Mouse (Mus musculus): Measurements from ENCODE around the gene Syce2.
"Not testable (repeated sequence)": the region's sequence is repeated elsewhere in the genome, so short reads cannot be mapped to it uniquely, and the experiment has no call there.

Gene Syce2

GRCm38 (mm10) chr8:84871376-84872308 lies at the start of gene Syce2:
Gene Syce2 (plus strand): TSS chr8:84872111.
- DNase-seq (ENCODE audit: extremely low spot score, low spot score), result peak; percentile 79

GRCm38 (mm10) chr8:84822723-84823122 lies 49.2 kb upstream of the Syce2 start, which contains the start of gene Dand5:
Gene Dand5 (minus strand): TSS chr8:84822823.
- DNase-seq (ENCODE audit: extremely low spot score, low spot score), result no peak

GRCm38 (mm10) chr8:84823653-84824052 lies 48.3 kb upstream of the Syce2 start:
- DNase-seq (ENCODE audit: extremely low spot score, low spot score), result peak; percentile 73

- no peak for DNase-seq (ENCODE audit: extremely low spot score, low spot score)
Measured at GRCm38 (mm10) chr8:84825636-84826035, 46.3 kb upstream of the Syce2 start.

GRCm38 (mm10) chr8:84826518-84826917 lies 45.4 kb upstream of the Syce2 start:
- DNase-seq (ENCODE audit: extremely low spot score, low spot score), result not testable (repeated sequence)

- DNase-seq (ENCODE audit: extremely low spot score, low spot score), result no peak
Measured at GRCm38 (mm10) chr8:84831490-84831889, 40.4 kb upstream of the Syce2 start, which contains the start of gene Gadd45gip1. Gene Gadd45gip1 (plus strand): TSS chr8:84831522.

GRCm38 (mm10) chr8:84832034-84832717 lies 39.7 kb upstream of the Syce2 start:
- DNase-seq (ENCODE audit: extremely low spot score, low spot score), result peak; percentile 90

GRCm38 (mm10) chr8:84832759-84833742 lies 38.9 kb upstream of the Syce2 start:
- DNase-seq (ENCODE audit: extremely low spot score, low spot score), result no peak

GRCm38 (mm10) chr8:84834002-84834865 lies 37.7 kb upstream of the Syce2 start:
- DNase-seq (ENCODE audit: extremely low spot score, low spot score), result no peak

GRCm38 (mm10) chr8:84834866-84835855 lies 36.8 kb upstream of the Syce2 start:
- no peak for DNase-seq (ENCODE audit: extremely low spot score, low spot score)

- DNase-seq (ENCODE audit: extremely low spot score, low spot score), result peak; percentile 61
Measured at GRCm38 (mm10) chr8:84837149-84837911, 34.6 kb upstream of the Syce2 start.

- DNase-seq (ENCODE audit: extremely low spot score, low spot score), result no peak
Measured at GRCm38 (mm10) chr8:84837912-84838470, 33.9 kb upstream of the Syce2 start.

GRCm38 (mm10) chr8:84838513-84838912 lies 33.4 kb upstream of the Syce2 start:
- DNase-seq (ENCODE audit: extremely low spot score, low spot score), result no peak

GRCm38 (mm10) chr8:84839411-84839810 lies 32.5 kb upstream of the Syce2 start:
- no peak for DNase-seq (ENCODE audit: extremely low spot score, low spot score)

- no peak for DNase-seq (ENCODE audit: extremely low spot score, low spot score)
Measured at GRCm38 (mm10) chr8:84839875-84840247, 32.0 kb upstream of the Syce2 start.

- DNase-seq (ENCODE audit: extremely low spot score, low spot score), result peak; percentile 92
Measured at GRCm38 (mm10) chr8:84840248-84840999, 31.5 kb upstream of the Syce2 start, which contains the start of gene Rad23a. Gene Rad23a (minus strand): TSS chr8:84840665.

GRCm38 (mm10) chr8:84841514-84841913 lies 30.4 kb upstream of the Syce2 start:
- DNase-seq (ENCODE audit: extremely low spot score, low spot score), result no peak
